Mouse (Mus musculus) liver, postnatal 0 days (tissue): ENCODE results near the gene Stk38.

Experiments
- CTCF ChIP-seq: sonication (generic); IDR thresholded peaks from 2 replicates; pipeline ENCODE4 v1.5.1; 2016; ENCODE audit warnings: antibody characterized with exemption, low read depth
- EP300 ChIP-seq: IDR thresholded peaks from 2 replicates; pipeline ENCODE4 v1.6.1; 2016; ENCODE audit warnings: antibody characterized with exemption, low read depth, mild to moderate bottlenecking

DNA sequence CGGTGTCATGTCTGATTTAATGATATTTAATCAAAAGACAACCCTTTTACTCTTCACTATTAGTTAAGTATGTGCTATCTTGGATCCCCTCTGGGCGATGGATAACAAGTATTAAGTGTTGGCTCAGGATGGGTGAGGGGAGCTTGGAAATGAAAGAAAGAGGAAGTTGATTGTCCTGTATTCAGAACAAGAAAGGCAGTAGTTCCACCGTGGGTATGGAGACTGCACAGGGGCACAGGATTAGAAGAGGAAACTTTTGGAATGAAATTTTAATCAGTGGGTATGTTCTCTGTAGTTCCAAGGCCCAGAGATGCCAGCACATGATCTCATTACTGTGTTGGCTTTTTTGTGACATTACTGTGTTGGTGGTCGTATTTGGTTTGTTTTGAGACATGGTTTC is 57.0 kb downstream of the Stk38 start:
- no peak for TF ChIP-seq CTCF
- no peak for TF ChIP-seq EP300
